Mouse (Mus musculus) frontal cortex, postnatal 25 days (tissue): ENCODE results near the gene 2210011C24Rik.

Experiments
- DNase-seq, 2 experiments: peaks; one replicate each; pipeline ENCODE4 v3.0.0; 2022; ENCODE audit warnings: low spot score in 2 of 2

2210011C24Rik gene

DNA sequence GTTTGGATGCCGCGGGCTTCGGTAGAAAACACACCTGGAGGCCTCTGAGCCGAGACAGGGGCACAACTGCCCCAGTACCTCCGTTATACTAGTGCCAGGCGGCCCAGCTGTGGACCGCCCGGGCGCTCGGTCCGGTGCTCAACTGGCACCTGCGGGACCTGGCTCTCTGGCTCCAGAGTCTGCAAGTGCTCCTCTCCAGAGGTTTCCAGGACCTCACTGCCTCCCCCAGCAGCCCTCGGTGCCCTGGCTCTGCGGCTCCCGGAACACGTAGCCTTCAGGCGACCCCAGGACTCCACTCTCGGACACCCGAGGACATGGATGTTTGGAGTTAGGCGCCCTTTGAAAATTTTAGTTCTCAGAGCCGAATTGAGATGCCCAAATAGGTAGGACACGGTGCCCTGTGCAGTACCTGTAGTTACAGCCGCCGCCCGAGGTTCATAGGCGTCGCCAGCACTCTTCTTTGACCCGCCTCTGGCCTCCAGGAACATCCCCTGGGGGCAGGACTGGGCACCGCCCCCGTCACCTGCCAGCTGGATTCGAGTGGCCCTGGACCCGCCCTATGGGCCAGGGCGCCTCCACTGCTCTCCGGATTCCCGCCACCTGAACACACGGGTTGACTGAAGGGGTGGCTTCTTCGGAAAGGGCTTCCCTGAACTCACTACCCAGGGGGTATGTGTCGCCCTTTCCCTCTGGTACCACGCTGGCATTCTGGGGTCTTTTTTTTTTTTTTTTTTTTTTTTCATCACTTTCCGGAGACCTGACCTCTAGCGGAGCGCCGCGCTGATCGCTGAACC, at the start of gene 2210011C24Rik:
2210011C24Rik (minus strand) TSS at position 467 of the 794 bp plus-strand sequence.
- DNase-seq, result no peak

DNA sequence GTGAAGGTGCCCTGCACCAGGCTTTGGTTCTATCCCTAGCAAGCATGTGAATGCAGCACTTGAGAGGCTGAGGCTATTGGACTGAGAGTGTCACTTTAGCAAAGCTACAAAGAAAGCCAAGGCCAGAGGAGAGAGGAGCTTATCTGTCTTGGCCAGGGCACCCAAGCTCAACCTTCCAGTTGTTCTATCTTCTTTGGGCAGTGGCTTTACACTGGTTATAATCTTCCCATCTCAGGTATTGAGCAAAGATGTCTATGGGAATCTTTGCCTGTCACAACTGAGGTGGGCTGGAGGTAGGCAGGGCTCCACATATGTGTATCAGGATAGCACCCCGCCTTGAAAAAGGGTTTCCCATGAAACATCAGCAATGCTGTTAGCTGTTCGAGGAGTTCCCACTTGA, 48.3 kb upstream of the 2210011C24Rik start:
- no peak for DNase-seq

DNA sequence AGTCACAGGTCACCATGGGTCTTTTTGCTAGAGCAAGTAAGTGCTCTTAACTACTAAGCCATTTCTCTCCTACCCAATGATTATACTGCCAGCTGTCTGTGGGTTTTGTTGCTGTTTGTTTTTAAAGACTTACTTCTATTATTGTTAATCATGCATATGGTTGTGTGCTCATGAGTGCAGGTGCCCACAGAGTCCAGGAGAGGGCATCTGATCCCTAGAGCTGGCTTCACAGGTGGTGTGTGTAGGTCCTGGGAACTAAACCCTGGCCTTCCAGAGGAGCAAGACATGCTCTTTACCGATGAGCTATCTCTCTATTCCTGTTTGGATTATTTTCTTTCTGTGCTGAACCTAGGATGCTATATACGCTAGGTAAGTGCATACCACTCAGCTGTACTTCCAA, 47.3 kb upstream of the 2210011C24Rik start:
- DNase-seq, result no peak

DNA sequence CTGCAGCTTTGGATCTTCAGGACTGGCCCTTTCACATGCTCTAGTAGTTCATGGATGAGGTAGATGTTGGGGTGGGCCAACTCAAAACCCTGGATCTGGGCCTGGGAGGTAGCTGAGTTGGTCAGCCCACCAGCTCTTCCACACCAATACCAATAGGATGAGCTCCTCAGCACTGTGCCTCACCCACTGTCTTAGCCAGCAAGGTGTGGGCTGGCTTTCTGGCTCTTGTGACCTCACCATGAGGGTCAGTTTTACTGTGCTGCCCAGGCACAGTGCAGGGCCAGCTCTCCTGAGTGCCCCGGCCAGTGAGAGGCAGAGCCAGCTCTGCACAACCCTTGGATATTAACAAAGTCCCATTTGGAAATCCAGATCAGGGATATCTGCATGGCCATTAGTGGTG, 45.9 kb upstream of the 2210011C24Rik start:
- no peak for DNase-seq

DNA sequence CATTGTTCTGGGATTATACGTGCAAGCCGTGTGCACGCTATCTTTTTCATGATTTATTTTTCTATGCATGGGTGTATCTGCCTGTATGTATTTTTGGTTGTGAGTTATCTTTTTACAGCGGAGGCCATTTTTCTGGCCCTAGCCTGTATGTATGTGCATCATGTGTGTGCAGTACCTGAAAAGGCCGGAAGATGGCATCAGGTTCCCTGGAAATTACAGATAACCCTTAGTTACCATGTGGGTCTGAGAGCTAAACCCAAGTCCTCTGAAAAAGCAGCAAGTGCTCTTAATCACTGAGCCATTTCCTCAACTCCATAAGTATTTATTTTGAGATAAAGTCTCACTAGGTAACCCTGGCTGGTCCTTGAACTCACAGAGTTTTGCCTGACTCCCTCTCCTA, 41.3 kb upstream of the 2210011C24Rik start:
- no peak for DNase-seq

DNA sequence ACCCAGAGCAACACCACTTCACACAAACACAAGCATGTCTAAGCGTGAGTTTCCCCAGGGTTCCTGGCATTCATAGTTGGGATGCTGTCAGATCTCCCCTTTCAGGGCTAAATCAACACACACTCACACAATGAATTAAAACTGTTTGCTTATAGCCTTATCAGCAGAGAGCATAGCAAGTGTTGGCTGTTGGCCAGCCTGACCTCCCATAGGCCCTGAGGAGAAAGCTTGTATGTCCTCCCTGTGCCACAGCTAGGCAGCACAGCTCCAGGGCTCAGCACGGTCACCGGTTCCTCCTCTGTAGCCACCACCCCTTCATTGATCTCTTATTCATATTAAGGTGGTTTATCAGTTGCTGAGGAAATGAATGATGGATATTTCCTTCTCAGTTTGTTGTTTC, 40.8 kb upstream of the 2210011C24Rik start:
- DNase-seq, result no peak

DNA sequence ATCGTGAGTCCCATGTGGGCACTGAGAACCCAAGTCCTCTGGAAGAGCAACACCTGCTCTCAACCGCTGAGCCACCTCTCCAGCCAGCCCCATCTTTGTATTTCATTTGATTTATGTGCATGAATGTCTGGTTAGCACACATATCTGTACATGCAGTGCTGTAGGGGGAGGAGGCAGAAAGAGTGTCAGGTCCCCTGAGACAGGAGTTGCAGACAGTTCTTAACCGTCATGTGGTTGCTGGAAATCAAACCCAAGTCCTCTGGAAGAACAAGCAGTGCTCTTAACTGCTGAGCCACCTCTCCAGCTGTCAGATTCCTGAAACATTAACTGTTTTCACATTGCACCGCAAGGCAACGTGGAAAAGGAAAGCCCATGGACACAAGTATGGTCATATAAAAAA, 36.2 kb upstream of the 2210011C24Rik start:
- DNase-seq, result no peak

DNA sequence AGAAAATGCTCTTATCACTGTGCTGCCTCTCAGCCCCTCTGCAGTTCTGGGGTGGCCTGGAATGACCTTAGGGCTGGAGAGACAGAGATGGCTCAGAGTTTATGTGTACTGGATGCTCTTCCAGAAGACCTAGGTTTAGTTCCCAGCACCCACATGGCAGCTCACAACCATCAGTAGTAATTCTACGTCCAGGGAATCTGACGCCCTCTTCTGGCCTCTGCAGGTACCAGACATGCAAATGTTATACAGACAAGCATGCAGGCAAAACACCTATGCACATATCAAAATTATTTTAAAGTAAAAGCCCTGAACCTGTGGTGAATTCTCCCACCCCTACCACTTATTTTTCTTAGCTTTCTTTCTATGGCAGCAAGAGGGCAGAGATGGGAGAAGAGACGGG, 34.5 kb upstream of the 2210011C24Rik start:
- DNase-seq, result no peak

DNA sequence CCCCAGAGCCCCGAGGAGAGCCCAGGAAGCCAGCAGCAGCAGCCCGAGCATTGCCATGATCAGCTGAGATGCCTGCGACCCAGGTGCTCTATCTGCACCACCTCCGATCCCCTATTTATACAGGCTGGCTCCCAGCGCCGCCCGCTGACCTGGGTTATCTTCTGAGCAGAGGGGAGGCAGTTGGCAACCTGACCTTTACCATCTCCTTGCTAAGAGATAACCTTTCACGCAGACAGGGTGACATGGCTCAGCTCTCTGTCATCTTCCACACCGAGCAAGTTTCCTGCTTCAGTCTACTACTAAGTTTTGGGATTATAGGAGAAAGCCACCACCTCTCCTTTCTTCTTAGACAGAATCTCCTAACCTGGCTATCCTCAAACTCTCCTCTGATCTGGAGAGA, 32.9 kb upstream of the 2210011C24Rik start, which contains the start of gene Rln3:
Rln3 (minus strand) TSS at position 101 of the 400 bp plus-strand sequence.
- no peak for DNase-seq

DNA sequence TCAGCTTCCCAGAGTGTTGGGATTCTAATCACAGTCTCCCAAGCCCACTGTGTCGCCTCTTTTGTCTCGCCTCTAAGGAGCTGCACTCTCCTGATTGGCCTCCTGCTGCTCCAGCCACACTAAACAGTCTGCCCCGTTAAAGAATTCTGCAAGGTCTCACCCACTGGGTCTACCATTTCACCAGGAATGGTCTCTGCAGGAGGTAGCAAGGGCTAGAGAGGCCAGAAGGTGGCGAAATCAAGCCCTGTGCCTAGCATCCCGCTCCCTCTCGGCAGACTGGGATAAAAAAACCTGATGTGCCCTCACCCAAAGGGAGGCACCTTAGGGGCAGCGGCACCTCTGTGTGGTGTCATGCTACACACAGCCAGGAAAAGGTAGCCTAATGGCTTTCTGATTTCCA, 32.1 kb upstream of the 2210011C24Rik start:
- no peak for DNase-seq

DNA sequence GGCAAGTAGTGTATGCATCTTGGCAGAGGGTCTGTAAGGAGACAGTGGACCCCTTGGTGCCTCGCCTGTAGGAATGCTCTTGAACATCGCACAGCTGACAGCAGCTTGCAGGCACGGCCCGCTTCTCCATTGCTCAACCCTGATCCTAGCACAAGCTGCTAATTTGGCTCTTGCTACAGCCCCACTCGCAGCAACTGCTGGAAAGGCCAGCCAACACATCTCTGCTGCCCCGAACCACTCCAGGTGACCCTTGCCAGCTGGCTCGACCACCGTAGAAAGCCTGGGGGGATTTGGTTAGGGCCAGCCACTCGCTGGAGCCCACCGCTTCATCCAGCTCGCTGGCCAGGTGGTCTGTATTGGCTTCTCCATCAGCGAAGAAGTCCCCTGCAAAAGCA, 31.0 kb upstream of the 2210011C24Rik start:
- no peak for DNase-seq

DNA sequence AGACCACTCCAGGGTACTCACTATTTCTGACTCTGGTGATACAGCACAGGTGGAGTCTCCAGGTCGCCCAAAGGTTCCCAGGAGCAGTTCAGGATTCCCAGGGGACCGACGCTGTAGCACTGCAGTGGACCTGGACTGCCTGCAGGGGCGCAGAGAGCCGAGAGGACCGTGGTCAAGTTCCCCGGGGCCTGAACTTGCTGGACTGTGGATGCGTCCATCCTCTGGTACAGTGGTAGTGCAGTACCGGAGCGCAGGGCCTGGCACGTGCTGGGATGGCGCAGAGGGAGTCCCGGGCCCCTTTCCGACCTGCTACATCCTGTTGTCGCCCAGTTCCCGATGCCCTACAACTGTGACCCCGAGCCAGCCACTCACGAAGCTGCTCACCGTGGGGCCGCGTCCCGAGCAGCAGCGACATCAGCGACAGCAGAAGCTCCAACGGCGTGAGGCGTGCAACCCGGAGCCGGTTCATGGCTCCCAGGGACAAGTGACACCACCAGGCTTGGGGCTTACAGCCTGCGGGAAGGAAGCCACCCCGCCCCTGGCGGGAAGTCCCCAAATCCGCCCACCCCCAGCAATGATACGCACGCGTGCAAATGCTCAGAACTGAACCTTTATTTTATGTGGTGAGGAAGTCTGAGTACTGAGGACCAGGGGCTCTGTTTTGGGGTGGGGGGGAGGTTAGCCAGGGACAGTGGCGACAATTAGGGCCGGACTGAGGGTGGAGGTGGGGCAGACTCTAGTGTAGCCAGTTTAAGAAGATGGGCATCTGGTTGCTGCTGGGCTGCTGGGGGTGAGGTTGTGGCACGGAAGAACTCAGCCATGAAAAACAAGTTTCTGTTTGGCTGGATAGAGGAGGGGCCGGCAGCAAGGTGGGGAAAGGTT, 30.3 kb upstream of the 2210011C24Rik start, which contains the start of gene Il27ra:
Il27ra (minus strand) TSS at position 524 of the 882 bp plus-strand sequence.
- peak in 1 of 2 experiments; percentile 20 for DNase-seq

DNA sequence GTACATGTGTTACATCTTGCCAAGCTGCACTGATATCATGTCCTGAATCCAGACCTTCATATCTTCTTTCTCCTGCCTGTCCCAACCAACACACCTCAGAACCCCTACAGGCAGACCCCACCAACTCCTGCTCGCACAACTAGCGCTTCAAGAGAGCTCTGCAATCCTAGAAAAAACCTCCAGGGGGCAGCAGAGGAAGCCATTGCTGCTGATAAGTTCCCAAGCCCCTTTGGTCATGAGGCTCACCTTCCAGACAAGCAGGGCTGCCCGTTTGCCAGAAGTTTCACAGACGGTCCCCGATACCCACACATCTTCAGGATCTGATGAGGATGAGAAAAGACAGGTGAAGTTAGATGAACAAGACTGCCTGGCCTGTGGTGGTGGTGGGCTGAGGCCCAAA, 27.1 kb upstream of the 2210011C24Rik start:
- peak; percentile 58 to 68 for DNase-seq

DNA sequence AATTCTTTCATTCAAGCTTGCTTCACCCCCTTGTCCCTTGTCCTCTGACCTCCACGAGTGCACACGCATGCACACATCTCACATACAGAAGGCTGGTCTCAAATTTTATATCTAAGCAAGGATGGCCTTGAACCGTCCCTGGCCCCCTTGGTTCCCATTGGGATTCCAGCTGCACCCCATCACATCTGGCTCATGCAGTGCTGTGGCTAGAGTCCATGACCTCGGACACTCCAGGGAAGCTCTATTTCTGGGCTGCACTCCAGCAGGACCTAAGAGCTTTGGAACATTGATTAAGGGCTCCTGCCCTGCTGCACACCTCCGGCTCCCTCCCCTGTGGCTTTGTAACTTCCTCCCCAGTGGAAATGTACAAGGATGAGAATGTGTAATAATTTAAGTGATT, 26.0 kb upstream of the 2210011C24Rik start:
- DNase-seq, result no peak

DNA sequence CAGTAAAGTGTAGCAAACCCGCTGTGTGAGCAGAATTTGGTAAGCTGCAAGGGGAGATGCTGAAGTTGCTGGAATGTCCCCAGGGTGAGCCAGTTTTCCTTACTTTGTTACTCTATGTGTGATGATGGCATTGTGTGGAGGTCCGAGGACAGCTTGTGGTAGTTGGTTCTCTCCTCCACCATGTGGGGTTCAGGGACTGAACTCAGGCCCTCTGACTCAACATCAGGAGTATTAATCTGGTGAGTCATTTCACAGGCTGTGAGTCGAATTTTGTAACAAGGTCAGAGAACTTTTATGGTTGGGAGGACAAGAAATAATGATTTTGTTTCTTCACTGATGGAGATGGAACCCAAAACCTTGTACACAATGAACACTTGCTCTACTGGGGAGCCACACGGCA, 20.8 kb upstream of the 2210011C24Rik start:
- no peak for DNase-seq

DNA sequence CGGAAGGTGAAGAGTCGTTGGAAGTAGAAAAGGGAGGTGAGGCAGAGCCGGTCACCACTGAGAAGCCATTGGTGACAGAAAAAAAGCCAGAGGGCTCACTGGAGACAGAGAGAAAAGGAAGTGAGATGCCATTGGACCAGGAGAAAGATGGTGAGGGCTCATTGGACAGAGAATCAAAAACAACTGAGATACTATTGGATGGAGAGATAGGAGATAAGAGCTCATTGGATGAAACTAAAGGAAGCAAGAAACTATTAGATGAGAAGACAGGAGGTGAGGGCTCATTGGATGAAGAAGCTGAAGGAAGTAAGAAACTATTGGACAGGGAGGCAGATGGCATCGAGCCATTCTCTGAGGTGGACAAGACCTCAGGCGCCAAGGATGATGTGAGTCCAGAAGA, 17.3 kb upstream of the 2210011C24Rik start:
- DNase-seq, result no peak

DNA sequence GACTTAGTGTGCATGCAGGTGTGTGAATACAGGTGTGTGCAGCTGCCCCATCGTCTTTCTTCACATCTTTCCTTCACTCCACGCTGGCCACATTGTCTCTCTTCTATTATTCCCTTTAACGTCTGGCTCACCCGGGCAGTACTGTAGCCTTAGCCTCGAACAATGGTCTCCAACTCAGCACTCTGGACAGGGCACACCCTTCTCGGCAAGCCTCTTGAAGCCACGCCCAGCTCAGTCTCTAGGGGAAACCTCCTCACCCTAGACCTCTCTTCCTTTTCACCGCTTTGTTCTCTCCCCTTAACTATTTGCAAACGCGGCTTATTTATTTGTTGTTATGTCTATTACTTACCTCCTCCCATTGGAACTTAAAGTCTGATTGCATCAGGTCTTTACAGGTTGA, 15.5 kb upstream of the 2210011C24Rik start:
- DNase-seq, result no peak

DNA sequence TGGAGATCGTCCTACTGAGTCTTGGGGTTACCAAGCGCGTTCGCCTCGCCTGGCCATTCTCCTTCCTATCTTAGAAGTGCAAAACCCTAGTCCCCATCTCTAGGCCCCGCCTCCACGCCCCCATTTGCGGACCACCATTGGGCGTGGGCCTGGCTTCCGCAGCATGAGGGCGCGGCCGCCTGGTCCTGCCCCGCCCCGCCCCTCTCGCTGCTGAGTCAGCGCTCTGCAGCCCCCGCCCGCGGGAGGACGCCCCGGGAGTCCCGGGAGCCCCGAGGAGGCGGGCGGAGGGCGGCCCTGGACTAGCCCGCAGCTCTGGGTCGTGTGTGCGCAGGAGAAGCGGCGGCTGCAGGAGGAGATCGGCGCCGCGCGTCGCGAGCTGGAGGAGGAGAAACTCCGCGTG, 13.9 kb upstream of the 2210011C24Rik start:
- DNase-seq, result no peak

DNA sequence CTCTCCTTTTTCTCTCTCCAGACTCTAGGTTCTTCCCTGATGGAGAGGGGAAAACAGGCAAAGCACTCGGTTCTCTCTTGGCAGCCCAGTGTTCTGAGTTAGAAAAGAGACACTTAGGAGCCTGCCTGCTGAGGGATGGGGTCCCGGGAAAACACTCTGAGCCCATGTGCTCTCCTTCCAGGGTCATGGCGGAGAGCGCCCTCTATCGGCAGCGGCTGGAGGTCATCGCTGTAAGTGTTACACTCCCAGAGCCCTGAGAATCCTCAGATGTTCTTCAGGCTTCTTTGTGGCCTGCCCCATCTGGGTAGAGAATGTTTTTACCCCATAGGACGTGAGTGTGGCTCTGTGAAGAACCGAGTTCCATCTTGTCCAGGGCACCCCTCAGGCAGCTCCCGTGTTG, 12.2 kb upstream of the 2210011C24Rik start:
- DNase-seq, result no peak

DNA sequence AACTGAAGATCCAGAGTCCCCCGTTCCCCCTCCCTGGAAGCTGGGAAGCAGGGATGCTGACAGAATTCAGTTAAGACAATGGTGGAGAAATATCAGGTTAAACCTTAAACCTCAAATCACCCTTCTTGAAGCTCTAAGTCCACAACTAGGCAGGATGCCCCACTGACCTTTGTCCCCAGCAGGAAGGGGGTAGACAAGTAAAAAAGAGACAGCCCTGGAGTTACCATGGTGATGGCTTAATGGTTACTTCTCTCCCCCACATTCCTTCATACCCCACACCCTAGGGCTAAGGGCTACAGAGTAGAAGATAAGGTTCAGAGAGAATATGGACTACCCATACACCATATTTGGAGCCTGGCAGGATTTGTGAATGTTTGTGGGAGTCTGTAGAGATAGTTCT, 11.7 kb upstream of the 2210011C24Rik start:
- no peak for DNase-seq

DNA sequence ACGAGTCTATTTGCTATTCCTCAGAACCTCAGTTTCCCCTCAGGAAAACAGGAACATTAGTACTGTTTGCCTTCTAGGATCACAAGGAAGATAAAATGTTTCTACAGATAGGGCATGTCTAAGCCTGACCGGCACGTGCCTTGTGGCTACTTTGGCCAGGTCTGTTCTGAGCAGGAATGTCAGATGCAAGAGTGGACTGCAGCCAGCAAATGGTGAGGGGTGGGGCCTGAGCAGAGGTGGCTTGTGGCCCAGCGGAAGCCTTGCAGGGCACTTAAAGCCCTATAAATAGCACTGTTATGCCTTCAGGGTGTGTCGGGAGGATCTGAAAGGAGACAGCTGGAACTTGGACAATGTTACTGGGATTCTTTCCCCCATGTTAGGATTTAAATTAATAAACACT, 11.1 kb upstream of the 2210011C24Rik start:
- no peak for DNase-seq

DNA sequence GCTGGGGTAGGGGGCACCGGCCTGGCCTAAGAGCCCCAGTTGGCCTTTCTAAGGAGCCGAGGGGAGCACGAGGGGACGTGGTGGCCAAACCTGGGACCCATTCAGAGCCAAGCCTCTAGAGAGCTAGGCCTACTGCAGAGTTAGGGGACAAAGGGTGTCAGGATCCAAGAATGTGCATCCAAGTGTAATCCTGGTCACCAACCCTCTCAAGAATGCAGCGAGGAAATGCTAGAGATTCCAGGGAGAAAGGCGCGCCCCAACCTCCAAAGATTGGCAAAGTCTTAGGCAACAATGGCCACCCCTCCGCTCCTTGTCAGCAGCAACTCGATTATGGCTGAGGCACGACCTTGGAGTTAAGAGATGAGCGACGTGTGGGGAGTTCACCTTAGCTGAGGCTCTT, 9.6 kb upstream of the 2210011C24Rik start:
- no peak for DNase-seq

DNA sequence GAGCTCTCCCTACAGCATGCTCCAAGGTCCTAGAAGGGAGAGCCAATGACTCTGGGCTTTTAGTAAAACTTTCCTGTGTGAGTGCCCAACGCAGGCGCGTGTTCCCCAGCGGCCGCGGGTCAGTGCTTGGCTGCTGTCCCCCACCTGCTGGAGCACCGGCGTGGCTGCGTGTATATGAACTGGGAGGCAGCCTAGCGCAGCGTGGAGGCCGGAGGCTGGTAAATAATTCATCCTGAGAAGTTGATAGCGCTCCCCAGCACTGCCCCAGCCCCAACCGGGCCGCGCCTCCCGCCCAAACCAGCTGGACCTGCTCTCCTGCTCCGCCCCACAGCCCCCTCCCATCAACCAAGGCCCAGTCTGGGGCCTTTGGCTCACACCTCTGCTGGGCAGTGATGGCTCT, 9.1 kb upstream of the 2210011C24Rik start, which contains the start of gene Palm3:
Palm3 (plus strand) TSS at position 376 of the 400 bp plus-strand sequence.
- no peak for DNase-seq
